In the genomic region with DNA sequence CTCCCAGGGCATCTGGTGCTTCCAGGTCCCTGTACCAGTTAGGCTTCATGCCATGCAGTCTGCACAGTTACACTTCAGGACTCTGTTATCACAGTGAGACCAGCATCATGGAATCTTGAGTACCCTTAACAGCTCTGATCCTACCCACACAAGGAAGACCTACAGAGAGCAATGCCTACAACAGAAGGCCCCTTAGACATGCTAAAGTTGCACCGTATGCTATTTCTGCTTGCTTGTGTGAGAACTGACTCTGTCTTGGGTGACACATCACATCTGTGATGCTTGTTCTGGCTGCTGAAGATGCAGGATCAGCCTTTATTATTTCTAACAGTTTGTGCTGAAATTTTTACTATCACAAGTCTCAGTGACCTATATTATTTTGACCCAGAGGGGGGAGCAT, we compare ENCODE assay signal across 16 mouse cellular contexts.
"Had no signal": no experiment of that assay in that cellular context is flagged by ENCODE, and none has a peak within 500 bp of the region (broad histone marks: within the 10 kb centered on the region; RNA-seq: fewer than 3 reads in every experiment).

No protein-coding gene starts in this region.

- H3K4me1 ChIP-seq: liver, embryonic 13.5 days; megakaryocyte, embryonic 14.5 days had no signal

- H3K4me3 ChIP-seq: kidney, embryonic 15.5 days; liver, embryonic 13.5 days; megakaryocyte, embryonic 14.5 days; midbrain, embryonic 10.5 days; midbrain, embryonic 13.5 days; myocyte; neural tube, embryonic 13.5 days had no signal

- H3K9me3 ChIP-seq: kidney, embryonic 15.5 days; liver, embryonic 13.5 days; midbrain, embryonic 13.5 days; neural tube, embryonic 13.5 days had no signal

- H3K27me3 ChIP-seq: kidney, embryonic 15.5 days; liver, embryonic 13.5 days; megakaryocyte, embryonic 14.5 days; midbrain, embryonic 13.5 days; neural tube, embryonic 13.5 days had no signal

- DNase-seq: kidney, adult 11 months; kidney, adult 8-10 months; kidney, postnatal 36 days; liver, embryonic 13.5 days; lung, adult 2 months; lung, postnatal 36 days; retina, postnatal 1 day; right cerebral cortex, postnatal 14 days; thymus, adult 18-20 months; thymus, postnatal 36 days had no signal

- H3K27ac ChIP-seq: kidney, embryonic 15.5 days; liver, embryonic 13.5 days; midbrain, embryonic 10.5 days; midbrain, embryonic 13.5 days; neural tube, embryonic 13.5 days had no signal

- H3K36me3 ChIP-seq: kidney, embryonic 15.5 days; liver, embryonic 13.5 days; midbrain, embryonic 10.5 days; midbrain, embryonic 13.5 days; neural tube, embryonic 13.5 days had no signal
